Mouse (Mus musculus) kidney, postnatal 10 days (tissue): ENCODE measurements around the gene Timm8a2.

Experiments
- DNase-seq: peaks from one replicate; pipeline ENCODE4 v3.0.0; 2021; ENCODE audit warnings: mixed read lengths

Gene Timm8a2

GRCm38 (mm10) chr14:122034451-122034850 is at the start of gene Timm8a2:
Gene Timm8a2, plus strand, starts transcription at chr14:122034674.
- DNase-seq: no peak

- DNase-seq: no peak
Observed at GRCm38 (mm10) chr14:121985477-121985876, 49.0 kb upstream of the Timm8a2 start.

- DNase-seq: peak; percentile 62
Observed at GRCm38 (mm10) chr14:121986028-121986427, 48.4 kb upstream of the Timm8a2 start.

- DNase-seq: no peak
Observed at GRCm38 (mm10) chr14:121987287-121987686, 47.2 kb upstream of the Timm8a2 start.

- DNase-seq: no peak
Observed at GRCm38 (mm10) chr14:121987691-121988090, 46.8 kb upstream of the Timm8a2 start.

GRCm38 (mm10) chr14:121989331-121989730 is 45.1 kb upstream of the Timm8a2 start:
- no peak for DNase-seq

GRCm38 (mm10) chr14:121989869-121990268 is 44.6 kb upstream of the Timm8a2 start:
- no peak for DNase-seq

GRCm38 (mm10) chr14:121990897-121991296 is 43.6 kb upstream of the Timm8a2 start:
- no peak for DNase-seq

GRCm38 (mm10) chr14:121991921-121992320 is 42.6 kb upstream of the Timm8a2 start:
- DNase-seq: no peak

- DNase-seq: no peak
Observed at GRCm38 (mm10) chr14:121992395-121993280, 41.8 kb upstream of the Timm8a2 start.

GRCm38 (mm10) chr14:121993616-121994015 is 40.9 kb upstream of the Timm8a2 start:
- DNase-seq: no peak

GRCm38 (mm10) chr14:121994171-121994700 is 40.2 kb upstream of the Timm8a2 start:
- no peak for DNase-seq

GRCm38 (mm10) chr14:121994846-121995556 is 39.5 kb upstream of the Timm8a2 start:
- no peak for DNase-seq

GRCm38 (mm10) chr14:121995557-121995870 is 39.0 kb upstream of the Timm8a2 start:
- DNase-seq: no peak

GRCm38 (mm10) chr14:121996786-121997185 is 37.7 kb upstream of the Timm8a2 start:
- peak; percentile 87 for DNase-seq

GRCm38 (mm10) chr14:121999455-121999854 is 35.0 kb upstream of the Timm8a2 start:
- no peak for DNase-seq

GRCm38 (mm10) chr14:122000346-122001105 is 33.9 kb upstream of the Timm8a2 start:
- no peak for DNase-seq

GRCm38 (mm10) chr14:122002224-122002623 is 32.2 kb upstream of the Timm8a2 start:
- DNase-seq: no peak

GRCm38 (mm10) chr14:122003812-122004211 is 30.7 kb upstream of the Timm8a2 start:
- no peak for DNase-seq

GRCm38 (mm10) chr14:122008261-122008660 is 26.2 kb upstream of the Timm8a2 start:
- no peak for DNase-seq

GRCm38 (mm10) chr14:122009502-122009901 is 25.0 kb upstream of the Timm8a2 start:
- DNase-seq: no peak

GRCm38 (mm10) chr14:122010301-122010700 is 24.2 kb upstream of the Timm8a2 start:
- no peak for DNase-seq

- no peak for DNase-seq
Observed at GRCm38 (mm10) chr14:122011768-122012167, 22.7 kb upstream of the Timm8a2 start.
